ENCODE assay signal across 1 mouse cellular context in the genomic region with DNA sequence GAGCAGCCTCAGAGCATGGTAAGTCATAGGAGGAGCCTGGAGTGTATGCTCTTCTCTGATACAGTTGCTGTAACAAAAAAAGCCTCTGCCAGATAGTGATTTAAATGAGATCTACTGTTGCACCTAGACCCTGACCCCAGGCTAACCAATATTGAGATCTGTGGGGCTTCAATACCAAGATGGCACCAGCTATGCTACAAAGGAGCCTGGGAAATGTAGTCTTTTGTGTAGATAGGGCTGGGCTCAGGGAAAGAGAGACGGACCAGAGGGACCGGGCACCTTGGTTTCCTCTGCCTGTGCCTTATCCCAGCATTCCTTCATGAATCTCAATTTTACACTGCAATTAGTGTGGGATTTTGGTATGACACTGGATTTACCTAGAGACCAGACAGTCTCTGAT.
TF ChIP-seq lines count a peak whose summit lies in the region.

No protein-coding gene starts in this region.

TF ChIP-seq in MEL, 35 proteins besides CTCF, POLR2A, EP300 and RAD21 (continued from another document):
- TF ChIP-seq TAL1 (IDR thresholded peaks at IDR 0.05; ENCODE audit: low read length), result no peak
TF ChIP-seq in MEL: peak in this region for 1.
